Mouse (Mus musculus): ENCODE measurements at regions not wholly inside any gene's neighbourhood (a gene's known extent, or its start where the extent isn't known, plus 50 kb on each side); places are given as distances from the start of the nearest gene placed in this dataset.

DNA sequence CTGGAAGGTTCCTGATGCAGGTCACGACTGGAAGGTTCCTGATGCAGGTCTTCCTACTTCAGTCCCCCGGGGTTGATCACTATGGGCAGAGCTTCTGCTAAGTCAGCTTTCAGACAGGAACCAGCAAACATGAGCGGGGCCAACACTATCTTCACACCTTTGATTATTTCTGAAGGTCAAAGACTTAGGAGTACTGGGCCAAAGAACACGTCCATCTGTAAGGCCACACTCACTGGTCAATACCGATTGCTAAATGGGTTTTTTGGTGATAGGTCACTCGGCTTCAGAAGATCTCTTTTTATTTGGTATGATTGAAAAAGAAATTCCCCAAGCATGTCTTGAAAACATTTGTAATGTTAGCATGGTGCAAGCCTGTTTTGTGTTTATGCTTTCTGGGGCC, 90.2 kb upstream of the Stt3b start:
- DNase-seq = no peak
- peaks cover 9% of the 10 kb centered on the region for H3K4me1 ChIP-seq (ENCODE audit: control insufficient read depth, insufficient read depth, low read length)
- WGBS = 90% methylated on average over 6 of the region's 6 CpGs
- no peak overlapping the region for H3K27ac ChIP-seq (ENCODE audit: insufficient read depth, low read depth, low read length)
- no peaks in the 10 kb centered on the region for H3K27me3 ChIP-seq (replicated peaks; ENCODE audit: control insufficient read depth, insufficient read depth, low read length)
- TF ChIP-seq CTCF (conservative IDR thresholded peaks at IDR 0.05; ENCODE audit: insufficient read depth, insufficient read length, low read depth, low read length) (no peak), POLR2A (IDR thresholded peaks at IDR 0.05; ENCODE audit: low read depth, low read length) (no peak)
- no peak overlapping the region for H3K4me3 ChIP-seq (ENCODE audit: insufficient read depth, low read depth, low read length)
- no peaks in the 10 kb centered on the region for H3K36me3 ChIP-seq (ENCODE audit: control insufficient read depth, insufficient read depth, low read length)

DNA sequence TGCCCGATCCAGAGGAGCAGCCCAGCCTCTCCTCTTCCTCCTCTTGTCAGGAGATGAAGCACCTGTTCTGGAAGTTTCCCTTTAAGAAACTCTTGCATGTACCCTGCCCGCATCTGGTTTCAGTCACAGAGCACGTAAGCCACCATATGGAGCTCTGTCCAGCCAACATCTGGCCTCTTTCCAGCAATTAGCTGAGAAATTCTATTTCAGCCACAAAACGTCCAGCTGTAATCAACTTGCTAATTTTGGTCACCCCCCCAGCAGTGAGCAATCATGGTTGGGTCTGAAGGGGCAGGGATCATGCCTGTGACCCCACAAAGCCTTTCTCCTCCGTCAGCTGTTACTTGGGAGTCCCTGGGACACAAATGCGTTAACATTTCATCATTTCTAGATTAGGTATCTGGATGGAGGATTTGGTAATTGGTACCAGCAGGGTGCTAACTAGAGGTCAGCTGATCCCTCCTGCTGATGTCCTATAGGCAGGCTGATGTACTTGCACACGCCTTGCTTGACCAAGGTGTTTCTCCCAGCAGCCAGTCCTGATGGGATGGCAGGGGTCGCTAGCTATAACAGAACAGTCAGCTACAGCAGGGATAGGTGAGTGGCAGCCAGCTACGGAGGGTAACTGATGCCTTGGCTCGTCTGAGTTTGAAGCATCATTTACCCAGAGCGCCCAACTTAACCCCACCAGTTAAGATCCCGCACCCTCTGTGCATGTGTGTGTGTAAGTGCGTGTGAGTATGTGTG, 91.4 kb upstream of the Stt3b start:
- no peaks in the 10 kb centered on the region for H3K27me3 ChIP-seq (replicated peaks; ENCODE audit: control insufficient read depth, insufficient read depth, low read length)
- TF ChIP-seq POLR2A (IDR thresholded peaks at IDR 0.05; ENCODE audit: low read depth, low read length) (no peak), CTCF (conservative IDR thresholded peaks at IDR 0.05; ENCODE audit: insufficient read depth, insufficient read length, low read depth, low read length) (no peak)
- no peaks in the 10 kb centered on the region for H3K36me3 ChIP-seq (ENCODE audit: control insufficient read depth, insufficient read depth, low read length)
- peaks cover 9% of the 10 kb centered on the region for H3K4me1 ChIP-seq (ENCODE audit: control insufficient read depth, insufficient read depth, low read length)
- 75% methylated on average over 13 of the region's 13 CpGs for WGBS
- no peak overlapping the region for H3K27ac ChIP-seq (ENCODE audit: insufficient read depth, low read depth, low read length)
- no peak overlapping the region for H3K4me3 ChIP-seq (ENCODE audit: insufficient read depth, low read depth, low read length)
- no peak for DNase-seq

DNA sequence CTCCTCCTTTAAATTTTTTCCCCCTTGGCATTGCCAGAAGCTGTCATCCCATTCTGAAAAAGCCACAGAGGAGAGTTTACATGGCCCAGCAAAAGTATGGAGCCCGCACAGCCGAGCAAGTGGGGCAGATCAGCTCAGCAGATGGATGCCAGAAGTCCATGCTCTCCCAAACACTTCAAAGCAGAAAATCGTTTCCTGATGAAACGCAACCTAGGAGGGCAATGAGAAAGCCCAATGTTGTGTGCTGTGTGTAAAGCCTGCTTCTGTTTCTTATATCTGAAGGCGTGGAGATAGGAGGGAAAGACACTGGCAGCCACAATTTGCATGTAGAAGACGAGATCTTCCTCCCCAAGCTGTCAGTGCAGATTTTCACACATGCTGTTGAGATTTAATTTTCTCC, 92.4 kb upstream of the Stt3b start:
- 86% methylated on average over 6 of the region's 6 CpGs for WGBS
- no peak for DNase-seq
- peaks cover 9% of the 10 kb centered on the region for H3K4me1 ChIP-seq (ENCODE audit: control insufficient read depth, insufficient read depth, low read length)
- TF ChIP-seq CTCF (conservative IDR thresholded peaks at IDR 0.05; ENCODE audit: insufficient read depth, insufficient read length, low read depth, low read length) = no peak
- no peak for TF ChIP-seq POLR2A (IDR thresholded peaks at IDR 0.05; ENCODE audit: low read depth, low read length)
- H3K4me3 ChIP-seq (ENCODE audit: insufficient read depth, low read depth, low read length) = no peak overlapping the region
- H3K27ac ChIP-seq (ENCODE audit: insufficient read depth, low read depth, low read length) = no peak overlapping the region
- H3K27me3 ChIP-seq (replicated peaks; ENCODE audit: control insufficient read depth, insufficient read depth, low read length) = no peaks in the 10 kb centered on the region
- no peaks in the 10 kb centered on the region for H3K36me3 ChIP-seq (ENCODE audit: control insufficient read depth, insufficient read depth, low read length)

DNA sequence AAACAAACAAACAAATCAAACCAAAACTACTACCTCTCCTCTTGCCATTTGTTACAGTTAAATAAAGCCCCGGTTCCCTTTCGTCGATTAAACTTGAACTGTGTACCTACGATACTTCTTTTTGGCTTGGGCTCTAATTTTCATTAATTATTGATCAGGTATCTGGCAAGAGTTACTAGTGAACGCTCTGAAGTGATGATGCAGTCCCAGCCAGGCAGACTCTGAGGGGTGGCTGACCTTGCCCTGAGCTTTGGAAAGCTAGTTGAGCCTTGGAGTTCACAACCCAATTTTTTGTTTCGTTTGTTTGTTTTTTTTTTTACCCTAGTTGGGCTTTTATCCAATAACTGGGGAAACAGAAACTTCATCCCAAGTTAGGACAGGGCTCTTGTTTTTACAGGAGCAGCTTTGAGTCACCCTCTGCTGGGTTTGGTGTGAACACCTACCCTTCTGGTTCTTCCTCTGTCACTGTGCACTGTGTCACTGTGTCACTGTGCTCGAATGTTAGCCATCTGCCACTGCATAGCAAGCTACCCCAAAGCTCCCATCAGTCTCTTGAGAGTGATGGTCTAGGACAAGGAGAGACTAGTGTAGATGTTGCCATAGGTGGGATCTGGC, 93.2 kb upstream of the Stt3b start:
- H3K4me1 ChIP-seq (ENCODE audit: control insufficient read depth, insufficient read depth, low read length) = peaks cover 9% of the 10 kb centered on the region
- no peaks in the 10 kb centered on the region for H3K36me3 ChIP-seq (ENCODE audit: control insufficient read depth, insufficient read depth, low read length)
- no peak for TF ChIP-seq CTCF (conservative IDR thresholded peaks at IDR 0.05; ENCODE audit: insufficient read depth, insufficient read length, low read depth, low read length)
- H3K27me3 ChIP-seq (replicated peaks; ENCODE audit: control insufficient read depth, insufficient read depth, low read length) = no peaks in the 10 kb centered on the region
- H3K27ac ChIP-seq (ENCODE audit: insufficient read depth, low read depth, low read length) = no peak overlapping the region
- 34% methylated on average over 7 of the region's 7 CpGs for WGBS
- peak; percentile 94 for DNase-seq
- H3K4me3 ChIP-seq (ENCODE audit: insufficient read depth, low read depth, low read length) = no peak overlapping the region

DNA sequence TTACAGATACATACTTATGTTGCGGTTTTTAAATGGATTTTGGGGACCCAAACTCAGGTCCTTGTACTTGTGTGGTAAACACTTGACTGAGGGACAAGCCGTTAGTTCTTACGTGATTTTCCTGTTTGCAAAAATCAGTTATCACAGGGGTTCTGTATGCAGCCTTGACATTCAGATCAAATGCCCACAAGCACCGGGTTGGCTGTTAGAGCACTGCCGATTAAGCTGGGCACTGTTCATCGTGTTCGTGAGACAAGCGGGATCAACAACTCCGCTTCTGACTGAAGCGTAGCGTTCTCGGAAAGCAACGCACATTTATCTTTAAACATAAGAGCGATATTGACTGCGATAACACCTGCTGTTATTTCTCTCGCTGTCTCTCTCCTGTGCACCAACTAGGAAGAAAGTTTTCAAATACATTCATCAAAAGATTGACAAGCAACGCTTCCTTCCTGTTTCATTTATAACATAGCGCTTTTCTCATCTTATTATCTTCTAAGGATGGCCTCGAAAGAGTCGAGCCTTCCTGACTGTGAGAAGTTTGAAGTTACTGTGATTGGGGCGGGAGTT, 97.8 kb upstream of the Stt3b start:
- DNase-seq = no peak
- H3K36me3 ChIP-seq (ENCODE audit: control insufficient read depth, insufficient read depth, low read length) = no peaks in the 10 kb centered on the region
- peaks cover 5% of the 10 kb centered on the region for H3K4me1 ChIP-seq (ENCODE audit: control insufficient read depth, insufficient read depth, low read length)
- WGBS = 88% methylated on average over 21 of the region's 21 CpGs
- no peaks in the 10 kb centered on the region for H3K27me3 ChIP-seq (replicated peaks; ENCODE audit: control insufficient read depth, insufficient read depth, low read length)
- TF ChIP-seq CTCF (conservative IDR thresholded peaks at IDR 0.05; ENCODE audit: insufficient read depth, insufficient read length, low read depth, low read length) = no peak
- TF ChIP-seq POLR2A (IDR thresholded peaks at IDR 0.05; ENCODE audit: low read depth, low read length) = no peak
- H3K4me3 ChIP-seq (ENCODE audit: insufficient read depth, low read depth, low read length) = no peak overlapping the region
- no peak overlapping the region for H3K27ac ChIP-seq (ENCODE audit: insufficient read depth, low read depth, low read length)

DNA sequence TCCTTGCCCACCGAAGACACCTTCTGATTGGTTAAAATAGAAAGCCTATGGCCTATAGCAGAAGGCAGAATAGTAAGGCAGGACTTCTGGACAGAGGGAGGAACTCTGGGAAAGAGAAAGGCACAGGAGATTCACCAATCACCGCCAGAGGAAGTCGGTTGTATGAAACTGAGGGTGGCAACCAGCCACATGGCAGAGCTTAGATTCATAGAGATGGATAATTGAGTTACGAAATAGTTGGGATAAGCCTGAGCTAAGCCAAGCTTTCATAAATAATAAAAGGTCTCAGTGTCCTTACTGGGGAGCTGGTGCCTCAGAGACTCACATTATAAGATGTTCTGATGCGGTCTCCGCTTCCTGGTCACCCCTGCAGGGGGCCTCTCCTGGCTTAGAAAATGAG, 98.7 kb upstream of the Stt3b start:
- WGBS = 88% methylated on average over 6 of the region's 6 CpGs
- no peaks in the 10 kb centered on the region for H3K36me3 ChIP-seq (ENCODE audit: control insufficient read depth, insufficient read depth, low read length)
- no peak for DNase-seq
- TF ChIP-seq CTCF (conservative IDR thresholded peaks at IDR 0.05; ENCODE audit: insufficient read depth, insufficient read length, low read depth, low read length) (no peak), POLR2A (IDR thresholded peaks at IDR 0.05; ENCODE audit: low read depth, low read length) (no peak)
- H3K4me3 ChIP-seq (ENCODE audit: insufficient read depth, low read depth, low read length) = no peak overlapping the region
- H3K27ac ChIP-seq (ENCODE audit: insufficient read depth, low read depth, low read length) = no peak overlapping the region
- H3K4me1 ChIP-seq (ENCODE audit: control insufficient read depth, insufficient read depth, low read length) = no peaks in the 10 kb centered on the region
- no peaks in the 10 kb centered on the region for H3K27me3 ChIP-seq (replicated peaks; ENCODE audit: control insufficient read depth, insufficient read depth, low read length)

DNA sequence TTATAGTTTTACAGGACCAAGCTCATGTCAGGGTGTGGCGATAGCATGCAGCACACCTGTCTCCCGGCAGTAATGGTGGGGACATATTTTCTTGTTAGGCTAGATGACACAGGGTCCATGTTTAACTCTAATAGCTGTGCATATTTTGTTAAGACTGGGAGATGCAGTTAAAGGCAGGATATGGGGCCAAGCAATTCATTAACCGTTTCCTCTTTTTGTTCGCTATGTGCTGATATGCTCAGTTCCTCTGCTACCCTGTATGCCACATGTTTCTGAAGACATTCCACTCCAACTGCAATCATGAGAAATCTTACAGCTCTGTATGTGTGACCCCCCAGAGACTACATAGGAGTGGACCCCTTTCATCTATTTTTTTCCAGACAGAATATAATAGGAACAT, 104.0 kb upstream of the Stt3b start:
- H3K27me3 ChIP-seq (replicated peaks; ENCODE audit: control insufficient read depth, insufficient read depth, low read length) = no peaks in the 10 kb centered on the region
- no peaks in the 10 kb centered on the region for H3K36me3 ChIP-seq (ENCODE audit: control insufficient read depth, insufficient read depth, low read length)
- no peak overlapping the region for H3K4me3 ChIP-seq (ENCODE audit: insufficient read depth, low read depth, low read length)
- TF ChIP-seq POLR2A (IDR thresholded peaks at IDR 0.05; ENCODE audit: low read depth, low read length) (no peak), CTCF (conservative IDR thresholded peaks at IDR 0.05; ENCODE audit: insufficient read depth, insufficient read length, low read depth, low read length) (no peak)
- WGBS = 83% methylated on average over 4 of the region's 4 CpGs
- no peaks in the 10 kb centered on the region for H3K4me1 ChIP-seq (ENCODE audit: control insufficient read depth, insufficient read depth, low read length)
- DNase-seq = no peak
- no peak overlapping the region for H3K27ac ChIP-seq (ENCODE audit: insufficient read depth, low read depth, low read length)
